Mouse (Mus musculus): Measurements from ENCODE around the gene Srm. TPM values are rescaled to one million over a fixed set of nuclear protein-coding genes. Genes with fewer than 3 reads are reported as not detected.

Gene Srm
- polyA plus RNA-seq, 1 experiment = 98.7 TPM

GRCm38 (mm10) chr4:148570138-148570537, 21.2 kb upstream of the Srm start:
- H3K4me3 ChIP-seq (ENCODE audit: control insufficient read depth, insufficient read depth, low read length) = no peak overlapping the region
- peaks cover 85% of the 10 kb centered on the region for H3K36me3 ChIP-seq (ENCODE audit: control insufficient read depth, insufficient read depth, low read length)
- H3K4me1 ChIP-seq (replicated peaks; ENCODE audit: control insufficient read depth, insufficient read depth, low read length) = no peaks in the 10 kb centered on the region
- whole genome bisulfite sequencing = 92% methylated on average over 10 of the region's 10 CpGs
- TF ChIP-seq POLR2A (IDR thresholded peaks at IDR 0.05; ENCODE audit: control insufficient read depth, extremely low read depth, insufficient read depth, low read length, poor library complexity) = no peak
- TF ChIP-seq CTCF (IDR thresholded peaks at IDR 0.05; ENCODE audit: borderline replicate concordance, control insufficient read depth, extremely low read depth, insufficient read depth, low read length, poor library complexity) = no peak
- no peaks in the 10 kb centered on the region for H3K27me3 ChIP-seq (ENCODE audit: control insufficient read depth, insufficient read depth, low read length)
- no peak for DNase-seq
- H3K27ac ChIP-seq (ENCODE audit: control insufficient read depth, insufficient read depth, low read length) = no peak overlapping the region

- H3K27ac ChIP-seq (ENCODE audit: control insufficient read depth, insufficient read depth, low read length) = no peak overlapping the region
- no peaks in the 10 kb centered on the region for H3K4me1 ChIP-seq (replicated peaks; ENCODE audit: control insufficient read depth, insufficient read depth, low read length)
- WGBS = 96% methylated on average over 9 of the region's 9 CpGs
- H3K36me3 ChIP-seq (ENCODE audit: control insufficient read depth, insufficient read depth, low read length) = peaks cover 85% of the 10 kb centered on the region
- no peak for DNase-seq
- H3K4me3 ChIP-seq (ENCODE audit: control insufficient read depth, insufficient read depth, low read length) = no peak overlapping the region
- H3K27me3 ChIP-seq (ENCODE audit: control insufficient read depth, insufficient read depth, low read length) = no peaks in the 10 kb centered on the region
- no peak for TF ChIP-seq CTCF (IDR thresholded peaks at IDR 0.05; ENCODE audit: borderline replicate concordance, control insufficient read depth, extremely low read depth, insufficient read depth, low read length, poor library complexity)
- no peak for TF ChIP-seq POLR2A (IDR thresholded peaks at IDR 0.05; ENCODE audit: control insufficient read depth, extremely low read depth, insufficient read depth, low read length, poor library complexity)
These were observed 20.5 kb upstream of the Srm start for GRCm38 (mm10) chr4:148570693-148571295.

- H3K36me3 ChIP-seq (ENCODE audit: control insufficient read depth, insufficient read depth, low read length) = peaks cover 83% of the 10 kb centered on the region
- TF ChIP-seq CTCF (IDR thresholded peaks at IDR 0.05; ENCODE audit: borderline replicate concordance, control insufficient read depth, extremely low read depth, insufficient read depth, low read length, poor library complexity) (no peak), POLR2A (IDR thresholded peaks at IDR 0.05; ENCODE audit: control insufficient read depth, extremely low read depth, insufficient read depth, low read length, poor library complexity) (no peak)
- WGBS = 95% methylated on average over 7 of the region's 7 CpGs
These were observed 18.1 kb upstream of the Srm start for GRCm38 (mm10) chr4:148573222-148573621.

DNA sequence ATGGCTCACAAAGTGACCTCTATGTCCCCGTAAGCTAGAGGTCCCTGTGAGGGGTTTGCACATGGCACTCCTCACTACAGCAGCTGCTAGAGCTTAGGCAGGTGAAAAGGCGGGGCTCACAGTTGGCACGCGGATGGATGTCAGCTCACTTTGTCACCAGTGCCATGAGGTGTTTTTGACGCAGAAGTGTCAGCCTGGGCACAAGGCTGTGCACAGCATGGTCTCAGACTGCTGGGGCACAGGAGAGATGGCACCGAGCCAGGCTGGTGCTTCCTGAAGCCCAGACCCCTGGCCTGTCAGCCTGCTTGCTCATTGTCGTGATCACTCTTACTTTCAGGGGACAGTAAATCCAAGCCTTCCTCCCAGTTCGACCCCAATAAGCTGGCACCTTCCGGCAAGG, 10.5 kb upstream of the Srm start:
- DNase-seq = no peak
- Histone ChIP-seq H3K36me3 (ENCODE audit: control insufficient read depth, insufficient read depth, low read length) (peaks cover 61% of the 10 kb centered on the region), H3K27me3 (ENCODE audit: control insufficient read depth, insufficient read depth, low read length) (no peaks in the 10 kb centered on the region), H3K4me1 (replicated peaks; ENCODE audit: control insufficient read depth, insufficient read depth, low read length) (no peaks in the 10 kb centered on the region), H3K4me3 (ENCODE audit: control insufficient read depth, insufficient read depth, low read length) (no peak overlapping the region), H3K27ac (ENCODE audit: control insufficient read depth, insufficient read depth, low read length) (no peak overlapping the region)
- TF ChIP-seq POLR2A (IDR thresholded peaks at IDR 0.05; ENCODE audit: control insufficient read depth, extremely low read depth, insufficient read depth, low read length, poor library complexity) = no peak
- TF ChIP-seq CTCF (IDR thresholded peaks at IDR 0.05; ENCODE audit: borderline replicate concordance, control insufficient read depth, extremely low read depth, insufficient read depth, low read length, poor library complexity) = no peak
- WGBS = 97% methylated on average over 9 of the region's 9 CpGs

More at GRCm38 (mm10) chr4:148573222-148573621, 18.1 kb upstream of the Srm start:
- no peak for DNase-seq
- Histone ChIP-seq H3K4me3 (ENCODE audit: control insufficient read depth, insufficient read depth, low read length) (no peak overlapping the region), H3K27ac (ENCODE audit: control insufficient read depth, insufficient read depth, low read length) (no peak overlapping the region), H3K4me1 (replicated peaks; ENCODE audit: control insufficient read depth, insufficient read depth, low read length) (no peaks in the 10 kb centered on the region), H3K27me3 (ENCODE audit: control insufficient read depth, insufficient read depth, low read length) (no peaks in the 10 kb centered on the region)

GRCm38 (mm10) chr4:148581422-148581821, 9.9 kb upstream of the Srm start:
- WGBS = 97% methylated on average over 5 of the region's 5 CpGs
- Histone ChIP-seq H3K27ac (ENCODE audit: control insufficient read depth, insufficient read depth, low read length) (no peak overlapping the region), H3K27me3 (ENCODE audit: control insufficient read depth, insufficient read depth, low read length) (no peaks in the 10 kb centered on the region), H3K36me3 (ENCODE audit: control insufficient read depth, insufficient read depth, low read length) (peaks cover 55% of the 10 kb centered on the region), H3K4me1 (replicated peaks; ENCODE audit: control insufficient read depth, insufficient read depth, low read length) (no peaks in the 10 kb centered on the region), H3K4me3 (ENCODE audit: control insufficient read depth, insufficient read depth, low read length) (no peak overlapping the region)
- TF ChIP-seq CTCF (IDR thresholded peaks at IDR 0.05; ENCODE audit: borderline replicate concordance, control insufficient read depth, extremely low read depth, insufficient read depth, low read length, poor library complexity) = no peak
- TF ChIP-seq POLR2A (IDR thresholded peaks at IDR 0.05; ENCODE audit: control insufficient read depth, extremely low read depth, insufficient read depth, low read length, poor library complexity) = no peak
- DNase-seq = no peak

GRCm38 (mm10) chr4:148583257-148583656, 8.0 kb upstream of the Srm start:
- Histone ChIP-seq H3K4me1 (replicated peaks; ENCODE audit: control insufficient read depth, insufficient read depth, low read length) (no peaks in the 10 kb centered on the region), H3K27ac (ENCODE audit: control insufficient read depth, insufficient read depth, low read length) (no peak overlapping the region), H3K4me3 (ENCODE audit: control insufficient read depth, insufficient read depth, low read length) (no peak overlapping the region), H3K36me3 (ENCODE audit: control insufficient read depth, insufficient read depth, low read length) (peaks cover 42% of the 10 kb centered on the region), H3K27me3 (ENCODE audit: control insufficient read depth, insufficient read depth, low read length) (no peaks in the 10 kb centered on the region)
- WGBS = 15% methylated on average over 4 of the region's 4 CpGs
- no peak for TF ChIP-seq CTCF (IDR thresholded peaks at IDR 0.05; ENCODE audit: borderline replicate concordance, control insufficient read depth, extremely low read depth, insufficient read depth, low read length, poor library complexity)
- no peak for TF ChIP-seq POLR2A (IDR thresholded peaks at IDR 0.05; ENCODE audit: control insufficient read depth, extremely low read depth, insufficient read depth, low read length, poor library complexity)
- DNase-seq = no peak

GRCm38 (mm10) chr4:148586648-148587047, 4.7 kb upstream of the Srm start:
- 69% methylated on average over 9 of the region's 9 CpGs for WGBS
- TF ChIP-seq POLR2A (IDR thresholded peaks at IDR 0.05; ENCODE audit: control insufficient read depth, extremely low read depth, insufficient read depth, low read length, poor library complexity) (no peak), CTCF (IDR thresholded peaks at IDR 0.05; ENCODE audit: borderline replicate concordance, control insufficient read depth, extremely low read depth, insufficient read depth, low read length, poor library complexity) (no peak)
- no peaks in the 10 kb centered on the region for H3K27me3 ChIP-seq (ENCODE audit: control insufficient read depth, insufficient read depth, low read length)
- H3K36me3 ChIP-seq (ENCODE audit: control insufficient read depth, insufficient read depth, low read length) = peaks cover 8% of the 10 kb centered on the region
- DNase-seq = no peak
- no peak overlapping the region for H3K27ac ChIP-seq (ENCODE audit: control insufficient read depth, insufficient read depth, low read length)
- no peak overlapping the region for H3K4me3 ChIP-seq (ENCODE audit: control insufficient read depth, insufficient read depth, low read length)
- H3K4me1 ChIP-seq (replicated peaks; ENCODE audit: control insufficient read depth, insufficient read depth, low read length) = peaks cover 4% of the 10 kb centered on the region

Data from thymus, adult 2 months (tissue).